Mouse (Mus musculus): ENCODE data around the gene Prss47. TPM values are rescaled to one million over a fixed set of nuclear protein-coding genes. Genes with fewer than 3 reads are reported as not detected.

Prss47 gene
- not detected for total RNA-seq (2021)
- long read RNA-seq, result 0 reads

DNA sequence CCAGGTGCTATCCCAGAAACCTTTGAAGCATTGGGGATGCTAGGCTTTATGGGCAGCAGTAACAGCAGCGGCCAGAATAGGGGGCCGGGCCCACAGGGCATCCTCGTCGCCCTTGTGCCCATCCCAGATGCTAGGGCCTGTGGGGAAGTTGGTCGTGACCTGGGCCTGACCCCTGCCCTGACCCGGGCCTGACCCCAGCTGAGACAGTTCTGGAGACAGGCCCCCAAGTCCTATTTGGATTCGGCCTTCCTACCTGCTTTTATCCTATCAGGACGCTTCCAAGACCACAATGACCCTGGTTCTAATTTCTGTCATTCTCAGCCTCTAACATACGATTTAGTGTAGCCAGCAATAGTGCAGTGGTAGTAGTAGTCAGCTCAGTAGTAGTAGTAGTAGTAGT, at the start of gene Prss47:
TSS of gene Prss47 (minus strand) at position 101 of the 400 bp plus-strand sequence.
- no peak for DNase-seq (ENCODE audit: low spot score in 2 of 2)

DNA sequence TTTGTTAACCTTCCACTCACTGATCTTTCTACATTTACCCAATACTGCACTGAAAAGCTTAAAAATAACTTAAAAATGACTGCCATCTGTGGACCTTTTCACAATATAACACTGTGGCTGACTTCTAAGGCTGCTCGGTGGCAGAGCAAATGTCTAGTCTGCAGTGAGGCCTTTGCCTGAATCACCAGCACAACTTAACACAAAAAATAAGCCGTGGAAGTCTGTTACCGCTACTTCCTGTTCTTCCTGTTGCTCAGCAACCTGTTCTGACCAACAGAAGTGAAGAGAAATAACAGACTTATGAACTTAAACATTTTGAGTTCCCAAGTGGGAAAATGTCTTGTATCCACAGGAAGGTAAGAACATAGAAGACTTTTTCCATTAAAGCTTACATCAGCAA, 48.7 kb upstream of the Prss47 start:
- DNase-seq (ENCODE audit: low spot score in 2 of 2), result peak in 1 of 2 experiments; percentile 25

DNA sequence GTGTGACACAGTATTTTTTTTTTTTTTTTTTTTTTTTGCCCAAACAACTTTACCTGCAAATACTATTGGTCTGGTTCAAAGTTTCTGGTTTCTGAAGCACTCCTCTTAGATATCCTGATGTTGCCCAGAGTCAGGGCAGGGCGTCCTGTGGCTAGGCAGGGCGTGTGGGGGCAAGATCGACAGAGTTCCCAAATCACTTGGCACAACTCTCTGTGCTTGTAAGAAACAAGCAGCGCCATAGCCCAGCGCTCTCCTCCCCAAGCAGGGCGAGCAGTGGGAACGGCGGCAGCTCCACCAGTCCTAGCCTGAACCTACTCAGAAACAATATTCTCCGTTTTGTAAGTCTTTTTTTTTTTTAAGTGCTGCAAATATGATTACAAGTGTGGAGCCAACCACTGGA, 48.1 kb upstream of the Prss47 start:
- DNase-seq (ENCODE audit: low spot score in 2 of 2), result no peak

DNA sequence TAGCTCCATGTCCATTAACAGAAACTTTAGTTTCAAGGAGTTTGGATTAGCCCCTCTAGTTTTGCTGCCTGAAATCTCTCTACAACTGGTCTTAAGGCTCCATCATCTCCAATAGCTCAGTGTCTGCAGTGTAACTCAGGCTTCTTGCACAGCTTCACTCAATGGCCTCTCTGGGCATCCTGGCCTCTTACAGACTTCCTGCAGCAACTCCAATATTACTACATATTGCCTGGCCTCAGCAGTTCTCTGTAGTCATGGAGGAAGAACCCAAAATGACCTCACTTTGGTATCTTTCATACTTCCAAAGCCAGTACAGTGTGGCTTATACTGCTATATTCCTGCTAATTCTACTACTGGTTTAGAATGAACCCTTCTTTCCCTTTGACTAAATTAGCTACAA, 44.5 kb upstream of the Prss47 start:
- no peak for DNase-seq (ENCODE audit: low spot score in 2 of 2)

DNA sequence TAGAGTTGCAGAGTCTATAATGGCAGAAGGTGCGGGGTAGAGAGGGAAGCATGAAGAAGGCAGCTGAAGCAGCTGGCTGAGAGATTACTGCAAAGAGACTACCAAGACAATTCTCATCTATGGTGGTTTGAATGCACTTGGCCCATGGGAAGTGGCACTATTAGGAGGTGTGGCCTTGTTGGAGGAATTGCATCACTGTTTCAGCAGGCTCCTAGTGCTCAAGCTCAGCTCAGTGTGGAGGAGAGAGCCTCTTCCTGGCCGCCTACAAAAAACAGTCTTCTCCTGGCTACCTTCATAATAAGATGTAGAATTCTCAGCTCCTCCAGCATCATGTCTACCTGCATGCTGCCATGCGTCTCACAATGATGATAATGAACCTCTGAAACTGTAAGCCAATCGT, 43.4 kb upstream of the Prss47 start:
- DNase-seq (ENCODE audit: low spot score in 2 of 2), result no peak

DNA sequence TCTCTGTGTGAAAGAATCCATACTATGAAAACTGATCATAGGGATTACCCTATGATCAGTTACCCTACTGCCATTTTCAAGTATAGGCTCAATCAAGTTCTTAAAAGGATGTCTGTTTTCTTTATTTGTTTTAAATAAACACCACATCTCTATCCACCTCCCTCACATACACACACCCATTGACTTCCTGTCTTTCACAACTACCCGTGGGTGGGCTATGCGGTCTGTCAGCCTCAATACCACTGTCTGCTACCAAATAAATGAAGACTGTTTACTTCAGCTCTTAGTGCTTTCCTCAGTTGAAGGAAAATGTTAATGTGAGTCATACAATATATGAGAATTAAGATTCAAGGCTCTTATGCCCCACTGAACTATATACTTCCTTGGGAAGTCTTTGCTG, 17.4 kb upstream of the Prss47 start:
- DNase-seq (ENCODE audit: low spot score in 2 of 2), result no peak

DNA sequence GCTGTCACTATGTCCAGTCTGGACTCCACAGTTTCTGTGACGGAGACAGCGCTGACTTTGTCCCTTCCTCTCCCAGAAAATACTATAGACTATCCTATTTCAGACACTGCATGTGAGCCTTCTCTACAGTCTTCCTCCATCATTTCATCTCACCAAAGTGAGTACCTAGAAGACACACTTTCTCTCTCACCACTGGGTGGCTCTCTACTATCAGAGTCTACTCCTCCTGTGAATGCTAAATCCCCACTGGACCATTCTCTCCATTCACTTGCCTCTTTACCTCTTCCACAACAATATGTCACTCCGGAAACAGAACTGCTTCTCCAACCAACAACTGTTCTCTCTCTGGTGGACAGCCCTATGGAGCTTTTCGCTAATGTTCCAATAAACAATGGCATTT, 17.5 kb downstream of the Prss47 start:
- DNase-seq (ENCODE audit: low spot score in 2 of 2), result peak in 1 of 2 experiments; percentile 2

DNA sequence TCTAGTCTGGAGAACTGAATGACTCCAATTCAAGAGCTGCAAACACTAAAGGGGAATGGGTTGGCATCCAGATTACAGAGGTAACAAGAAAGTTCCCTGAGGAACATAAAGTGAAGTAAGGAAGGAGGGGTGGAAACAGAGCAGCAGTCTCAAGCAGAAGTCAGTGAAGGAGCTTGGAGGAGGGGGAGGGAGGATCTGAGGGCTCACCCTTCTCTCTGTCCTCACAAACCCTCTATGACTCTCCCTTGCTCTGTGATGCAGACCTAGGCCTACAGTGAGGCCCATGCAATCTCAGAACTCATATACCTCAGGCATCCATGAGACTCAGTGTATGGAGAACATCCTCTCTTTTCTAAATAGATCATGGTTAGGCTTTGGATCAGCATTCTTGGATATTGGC, 19.8 kb downstream of the Prss47 start, which contains the start of gene Spata31d1c:
TSS of gene Spata31d1c (plus strand) at position 301 of the 400 bp plus-strand sequence.
- DNase-seq (ENCODE audit: low spot score in 2 of 2), result no peak

DNA sequence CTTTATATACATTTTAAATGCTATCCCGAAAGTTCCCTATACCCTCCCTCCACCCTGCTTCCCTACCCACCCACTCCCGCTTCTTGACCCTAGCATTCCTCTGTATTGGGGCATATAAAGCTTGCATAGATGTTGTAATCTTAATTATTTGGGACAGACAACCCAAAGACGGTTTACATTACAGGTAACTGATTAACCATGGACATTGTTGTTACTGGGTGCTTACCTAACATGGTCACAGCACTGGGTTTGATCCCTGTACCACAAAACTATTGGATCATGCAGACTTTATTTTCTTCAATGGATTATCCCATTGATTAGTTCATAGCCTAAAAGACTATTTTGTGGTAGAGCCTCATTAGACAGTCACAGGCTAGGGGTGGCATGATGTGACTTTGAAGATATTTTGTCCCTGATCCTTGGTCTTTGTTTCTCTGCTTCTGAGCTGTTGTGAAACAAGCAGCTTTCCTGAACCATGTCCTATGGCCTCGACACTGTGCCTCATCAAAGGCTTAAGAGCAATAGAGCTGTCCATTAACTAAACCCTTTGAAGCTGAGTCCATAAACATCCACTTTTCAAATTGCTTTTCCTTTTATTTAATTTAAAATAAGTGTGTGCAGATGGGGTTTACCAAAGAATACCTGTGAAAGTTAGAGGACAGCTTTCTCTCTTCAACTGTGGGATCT, 41.4 kb downstream of the Prss47 start:
- DNase-seq (ENCODE audit: low spot score in 2 of 2), result no peak

DNA sequence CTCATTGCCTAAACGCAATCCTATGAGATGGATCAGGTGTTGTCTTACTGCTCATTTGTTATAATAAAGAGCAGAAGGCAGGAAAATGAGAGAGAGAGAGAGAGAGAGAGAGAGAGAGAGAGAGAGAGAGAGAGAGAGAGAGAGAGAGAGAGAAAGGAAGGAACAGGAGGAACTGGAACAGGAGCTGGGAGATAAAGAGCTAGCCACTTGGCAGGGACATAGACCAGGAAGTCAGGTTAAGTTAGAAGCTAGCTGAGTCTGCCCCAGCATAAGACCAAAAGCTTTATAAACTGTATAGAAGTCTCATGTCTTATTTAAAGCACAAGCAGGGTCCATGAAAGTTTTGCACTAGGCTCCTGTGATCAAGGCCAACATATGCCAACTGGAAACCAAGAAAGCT, 44.6 kb downstream of the Prss47 start:
- DNase-seq (ENCODE audit: low spot score in 2 of 2), result no peak

DNA sequence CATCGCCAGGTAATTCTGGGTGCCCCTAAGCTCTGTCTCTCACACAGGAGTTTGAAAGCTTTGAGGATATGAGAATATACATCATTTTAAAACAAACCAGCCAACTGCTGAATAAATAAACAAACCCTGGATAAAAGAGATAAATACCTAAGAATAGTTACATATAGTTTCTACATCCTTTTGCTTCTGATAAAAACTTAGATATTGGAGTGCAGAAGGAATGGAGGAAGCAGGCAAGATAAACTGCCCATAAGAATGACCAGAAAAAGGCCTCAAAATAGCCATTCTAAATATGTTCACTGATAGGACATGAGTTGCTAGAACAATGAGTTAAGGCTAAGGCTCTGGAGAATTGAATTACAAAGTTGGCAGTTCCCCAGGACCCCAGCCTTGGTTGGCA, 45.8 kb downstream of the Prss47 start:
- DNase-seq (ENCODE audit: low spot score in 2 of 2), result no peak

DNA sequence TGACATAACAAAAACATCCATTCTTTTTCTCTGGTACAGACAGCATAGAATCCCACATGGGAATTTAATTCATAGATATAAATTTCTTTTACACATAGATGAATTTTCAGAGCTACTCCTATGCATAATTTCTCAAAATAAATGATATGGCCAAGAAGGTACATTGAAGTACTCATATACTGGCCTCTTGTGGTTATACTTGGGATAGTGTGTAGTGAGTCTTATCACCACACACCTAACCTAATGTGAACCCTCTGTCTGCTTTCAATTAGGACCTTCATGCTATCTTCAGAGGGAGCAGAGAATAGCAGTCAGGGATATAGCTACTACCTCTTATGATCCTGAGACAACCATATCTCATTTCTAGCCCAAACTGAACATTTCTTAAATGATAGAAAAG, 47.1 kb downstream of the Prss47 start:
- DNase-seq (ENCODE audit: low spot score in 2 of 2), result no peak

Other genes with a start within 250 kb of the Prss47 start
- gene Cntnap3, start 148.8 kb downstream of the Prss47 start, total RNA-seq (2021), result 1 to 10 TPM; 2.2 to 2.4 TPM
- gene Spata31, start 135.4 kb downstream of the Prss47 start, total RNA-seq (2021), result not detected
- gene Spata31d1c, start 19.7 kb downstream of the Prss47 start, total RNA-seq (2021), result not detected
- gene Mfsd14b, start 60.2 kb upstream of the Prss47 start, total RNA-seq (2021), result 10 to 100 TPM; 44.0 to 44.2 TPM
- not detected for gene Olfr465-ps1, start 85.3 kb upstream of the Prss47 start, total RNA-seq (2021)
- gene Olfr466, start 97.5 kb upstream of the Prss47 start, total RNA-seq (2021), result not detected
- under 1 TPM in 1 of 2 experiments, not detected in 1; 0.45 TPM for gene Nlrp4f, start 153.2 kb upstream of the Prss47 start, total RNA-seq (2021)
- gene Gm10775, start 206.8 kb upstream of the Prss47 start, total RNA-seq (2021), result under 1 TPM in 1 of 2 experiments, not detected in 1; 0.27 TPM
- gene Zfp369, start 226.1 kb upstream of the Prss47 start, total RNA-seq (2021), result 10 to 100 TPM; 65.3 to 66.1 TPM